Mouse (Mus musculus): ENCODE results near the gene Syngap1.
A peak's percentile ranks its signal among the peaks of the same experiment; 100 is the strongest.
"Not testable (repeated sequence)": the region's sequence is repeated elsewhere in the genome, so short reads cannot be mapped to it uniquely, and the experiment has no call there.

Gene Syngap1

GRCm38 (mm10) chr17:26941031-26941789 lies at the start of gene Syngap1:
Gene Syngap1, plus strand, starts transcription at chr17:26941253.
- DNase-seq (ENCODE audit: low read depth, low spot score): no peak

DNA sequence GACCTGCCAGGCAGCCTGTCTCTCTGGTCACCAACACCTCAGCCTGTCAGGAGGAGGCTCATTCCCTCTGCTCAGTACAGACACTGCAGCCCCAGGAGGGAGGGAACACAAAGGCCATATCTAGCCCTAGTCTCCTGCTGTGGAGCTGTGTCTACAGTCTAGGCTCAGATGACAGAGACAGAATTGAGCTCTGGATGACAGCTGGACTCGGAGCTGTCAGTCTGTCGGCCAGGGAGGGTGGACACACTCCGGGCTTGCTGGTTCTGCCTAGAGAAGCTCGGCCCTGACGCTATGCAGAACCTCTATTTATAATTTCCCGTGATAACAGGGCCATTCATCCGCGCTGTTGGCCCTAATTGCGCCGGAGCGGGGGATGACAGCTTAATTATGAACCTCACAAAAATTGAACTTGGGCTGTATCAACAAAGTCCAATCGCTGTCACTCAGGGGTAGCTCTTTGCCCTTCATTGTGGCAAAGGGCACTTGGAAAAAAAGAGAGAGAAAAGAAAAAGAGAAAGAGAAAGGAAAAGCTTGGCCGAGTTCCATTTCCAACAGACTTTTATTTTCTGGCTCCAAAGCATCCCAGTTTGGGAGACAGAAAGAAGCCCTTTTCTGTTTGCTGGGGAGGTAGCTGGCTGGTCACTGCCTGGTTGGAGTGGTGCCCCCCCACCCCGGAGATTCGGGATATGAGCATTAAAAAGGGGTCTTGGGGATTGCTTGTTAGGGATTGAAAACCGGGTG lies 48.2 kb upstream of the Syngap1 start:
- no peak for DNase-seq (ENCODE audit: low read depth, low spot score)

DNA sequence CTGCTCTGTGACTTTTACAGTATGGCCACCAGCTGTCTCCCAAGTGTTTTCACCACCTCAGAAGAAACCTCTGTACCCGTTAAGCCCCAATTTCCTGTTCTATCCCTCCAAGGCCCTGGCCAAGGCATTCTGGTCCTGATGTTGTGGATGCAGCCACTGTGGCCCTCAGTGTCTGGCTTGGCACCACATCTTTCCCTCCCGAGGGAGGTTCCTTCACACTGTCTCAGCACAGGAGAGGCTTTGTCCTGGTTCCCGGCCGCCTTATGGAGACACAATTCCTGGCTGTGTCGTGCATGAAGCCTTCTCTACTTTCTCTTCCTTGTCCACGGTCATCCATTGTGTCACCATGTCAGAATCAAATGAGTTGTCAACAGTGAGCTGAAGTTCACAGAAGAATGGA lies 47.6 kb upstream of the Syngap1 start:
- DNase-seq (ENCODE audit: low read depth, low spot score): no peak

- no peak for DNase-seq (ENCODE audit: low read depth, low spot score)
Measured at GRCm38 (mm10) chr17:26894342-26894741, 46.7 kb upstream of the Syngap1 start.

DNA sequence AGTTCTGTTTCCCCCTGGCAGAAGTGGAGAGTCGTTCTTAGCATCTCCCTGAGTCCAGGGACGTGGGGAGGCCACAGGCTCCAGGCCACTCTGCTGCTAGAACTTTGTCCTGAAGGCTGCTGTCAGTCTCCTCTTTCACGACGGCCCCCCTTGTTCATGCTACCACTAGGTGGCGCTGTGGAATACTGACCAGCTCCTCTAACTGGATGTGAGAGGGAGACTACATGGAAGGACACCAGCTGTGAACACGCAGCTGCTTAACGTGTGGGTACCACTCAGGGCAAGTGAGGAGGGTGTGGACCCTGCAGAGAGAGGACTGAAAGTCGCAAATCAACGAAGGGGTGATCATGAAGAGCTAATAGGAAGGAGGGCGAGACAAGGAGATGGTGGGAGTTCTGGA lies 45.5 kb upstream of the Syngap1 start:
- DNase-seq (ENCODE audit: low read depth, low spot score): peak; percentile 71

- DNase-seq (ENCODE audit: low read depth, low spot score): no peak
Measured at GRCm38 (mm10) chr17:26900916-26901315, 40.1 kb upstream of the Syngap1 start.

- no peak for DNase-seq (ENCODE audit: low read depth, low spot score)
Measured at GRCm38 (mm10) chr17:26904320-26904719, 36.7 kb upstream of the Syngap1 start.

- not testable (repeated sequence) for DNase-seq (ENCODE audit: low read depth, low spot score)
Measured at GRCm38 (mm10) chr17:26907506-26907905, 33.5 kb upstream of the Syngap1 start.

DNA sequence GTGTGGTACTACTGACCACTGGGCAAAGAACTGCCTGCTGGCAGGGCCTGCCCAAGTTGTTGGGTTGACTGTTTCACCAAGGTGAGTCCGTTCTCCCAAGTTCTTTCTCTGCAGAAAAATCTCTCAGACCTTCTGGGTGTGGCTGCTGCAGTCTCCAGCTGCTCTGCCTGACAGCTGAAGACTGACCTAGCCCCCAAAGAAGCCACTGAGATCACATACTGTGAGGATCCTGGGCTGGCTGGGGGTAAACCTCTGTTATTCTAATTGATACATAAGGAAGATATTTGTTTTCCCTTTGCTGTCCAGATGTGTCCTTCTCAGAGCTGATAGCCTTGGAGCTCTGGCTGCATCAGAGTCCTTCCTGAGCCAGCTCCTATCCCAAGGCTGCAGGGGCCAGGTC lies 25.8 kb upstream of the Syngap1 start:
- DNase-seq (ENCODE audit: low read depth, low spot score): no peak

DNA sequence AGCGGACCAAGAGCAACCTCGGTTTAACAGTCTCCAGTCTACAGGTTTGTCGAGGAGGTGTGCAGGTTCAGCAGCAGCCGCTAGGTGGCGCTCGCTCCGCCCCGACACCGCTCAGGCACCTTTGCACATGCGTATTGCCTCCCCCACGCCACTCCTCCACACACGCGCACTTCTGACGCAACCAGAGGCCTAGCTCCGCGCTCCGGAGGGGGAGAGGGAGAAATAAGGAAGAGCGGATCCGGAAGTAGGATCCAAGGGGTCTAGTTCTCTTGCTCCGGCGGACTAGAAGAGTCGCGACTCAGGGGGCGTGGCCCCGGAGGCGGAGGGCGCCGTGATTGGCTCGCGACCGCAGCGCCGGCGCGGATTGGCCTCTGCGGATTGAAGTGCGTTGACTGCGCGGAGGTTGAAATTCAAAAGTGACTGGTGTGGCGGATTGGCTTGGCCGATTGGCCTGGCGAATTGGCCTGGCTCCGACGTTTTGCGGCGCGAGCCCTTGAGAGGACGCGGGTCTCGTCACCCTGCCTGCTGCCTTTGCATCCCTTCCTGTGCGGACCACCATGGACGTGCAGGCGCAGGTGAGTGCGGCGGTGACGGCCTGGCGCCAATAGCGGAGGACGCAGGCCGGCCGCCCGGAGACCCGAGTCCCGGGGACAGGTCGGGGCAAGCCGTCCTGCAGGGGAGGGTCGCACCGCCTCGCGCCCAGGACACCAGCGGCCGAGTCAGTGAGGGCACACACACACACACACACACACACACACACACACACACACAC lies 24.2 kb upstream of the Syngap1 start, which contains the start of gene Kifc5b:
TSS of gene Kifc5b (plus strand) at position 381 of the 772 bp plus-strand sequence.
- peak; percentile 100 for DNase-seq (ENCODE audit: low read depth, low spot score)

GRCm38 (mm10) chr17:26917560-26917959 lies 23.5 kb upstream of the Syngap1 start:
- DNase-seq (ENCODE audit: low read depth, low spot score): not testable (repeated sequence)

GRCm38 (mm10) chr17:26918343-26918742 lies 22.7 kb upstream of the Syngap1 start:
- no peak for DNase-seq (ENCODE audit: low read depth, low spot score)

DNA sequence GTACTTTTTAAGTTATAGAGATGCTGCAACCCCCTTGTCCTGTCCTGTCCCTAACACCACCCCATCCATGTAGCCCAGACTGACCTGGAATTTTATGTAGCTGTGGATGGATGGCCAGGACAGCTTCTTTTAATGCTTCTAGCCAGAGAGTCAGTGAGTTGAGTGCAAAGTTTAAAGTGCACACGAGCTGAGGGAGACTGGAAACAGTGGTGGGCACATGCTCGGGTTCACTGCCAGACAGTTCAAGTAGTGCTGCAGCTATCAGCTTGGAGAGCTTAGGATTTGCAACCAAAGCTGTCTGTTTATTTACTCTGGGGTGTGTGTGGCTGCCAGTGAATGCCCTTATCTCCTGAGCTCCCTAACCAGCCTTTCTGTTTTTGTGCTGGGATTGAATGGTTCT lies 21.5 kb upstream of the Syngap1 start:
- DNase-seq (ENCODE audit: low read depth, low spot score): not testable (repeated sequence)

DNA sequence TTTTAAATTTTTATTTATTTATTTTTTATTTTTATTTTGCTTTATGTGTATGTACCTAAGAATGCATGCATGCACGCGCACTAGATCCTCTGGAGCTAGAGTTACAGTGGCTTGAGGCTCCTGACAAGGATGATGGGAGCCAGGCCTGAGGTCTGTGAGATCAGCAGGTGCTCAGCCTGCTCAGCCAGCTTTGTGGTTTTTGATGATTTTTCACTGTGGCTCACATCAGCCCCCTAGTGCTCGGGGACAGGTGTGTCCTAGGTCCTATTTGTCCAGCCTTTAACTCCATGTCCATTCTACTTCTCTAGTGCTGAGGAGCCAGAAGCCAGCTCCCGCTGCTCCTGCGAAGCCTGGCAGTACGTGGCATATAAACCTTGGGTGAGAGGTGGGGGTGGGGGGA lies 18.7 kb upstream of the Syngap1 start:
- DNase-seq (ENCODE audit: low read depth, low spot score): not testable (repeated sequence)

DNA sequence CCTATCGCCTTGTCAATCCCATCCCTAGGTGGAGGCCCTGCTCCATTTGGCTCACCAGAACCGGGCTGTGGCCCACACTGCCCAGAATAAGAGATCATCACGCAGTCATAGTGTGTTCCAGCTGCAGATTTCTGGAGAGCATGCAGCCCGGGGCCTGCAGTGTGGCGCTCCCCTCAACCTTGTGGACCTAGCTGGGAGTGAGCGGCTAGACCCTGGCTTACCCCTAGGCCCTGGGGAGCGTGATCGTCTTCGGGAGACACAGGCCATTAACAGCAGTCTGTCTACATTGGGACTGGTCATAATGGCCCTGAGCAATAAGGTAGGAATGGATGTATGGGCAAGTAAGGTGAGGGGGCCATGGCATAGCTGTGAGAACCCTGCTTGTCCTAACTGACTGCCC lies 15.6 kb upstream of the Syngap1 start:
- DNase-seq (ENCODE audit: low read depth, low spot score): not testable (repeated sequence)

- not testable (repeated sequence) for DNase-seq (ENCODE audit: low read depth, low spot score)
Measured at GRCm38 (mm10) chr17:26931795-26932194, 9.3 kb upstream of the Syngap1 start.

- peak; percentile 91 for DNase-seq (ENCODE audit: low read depth, low spot score)
Measured at GRCm38 (mm10) chr17:26932839-26933398, 8.1 kb upstream of the Syngap1 start, which contains the start of gene Phf1. Gene Phf1, plus strand, starts transcription at chr17:26933052.

- DNase-seq (ENCODE audit: low read depth, low spot score): no peak
Measured at GRCm38 (mm10) chr17:26933419-26933818, 7.6 kb upstream of the Syngap1 start.

DNA sequence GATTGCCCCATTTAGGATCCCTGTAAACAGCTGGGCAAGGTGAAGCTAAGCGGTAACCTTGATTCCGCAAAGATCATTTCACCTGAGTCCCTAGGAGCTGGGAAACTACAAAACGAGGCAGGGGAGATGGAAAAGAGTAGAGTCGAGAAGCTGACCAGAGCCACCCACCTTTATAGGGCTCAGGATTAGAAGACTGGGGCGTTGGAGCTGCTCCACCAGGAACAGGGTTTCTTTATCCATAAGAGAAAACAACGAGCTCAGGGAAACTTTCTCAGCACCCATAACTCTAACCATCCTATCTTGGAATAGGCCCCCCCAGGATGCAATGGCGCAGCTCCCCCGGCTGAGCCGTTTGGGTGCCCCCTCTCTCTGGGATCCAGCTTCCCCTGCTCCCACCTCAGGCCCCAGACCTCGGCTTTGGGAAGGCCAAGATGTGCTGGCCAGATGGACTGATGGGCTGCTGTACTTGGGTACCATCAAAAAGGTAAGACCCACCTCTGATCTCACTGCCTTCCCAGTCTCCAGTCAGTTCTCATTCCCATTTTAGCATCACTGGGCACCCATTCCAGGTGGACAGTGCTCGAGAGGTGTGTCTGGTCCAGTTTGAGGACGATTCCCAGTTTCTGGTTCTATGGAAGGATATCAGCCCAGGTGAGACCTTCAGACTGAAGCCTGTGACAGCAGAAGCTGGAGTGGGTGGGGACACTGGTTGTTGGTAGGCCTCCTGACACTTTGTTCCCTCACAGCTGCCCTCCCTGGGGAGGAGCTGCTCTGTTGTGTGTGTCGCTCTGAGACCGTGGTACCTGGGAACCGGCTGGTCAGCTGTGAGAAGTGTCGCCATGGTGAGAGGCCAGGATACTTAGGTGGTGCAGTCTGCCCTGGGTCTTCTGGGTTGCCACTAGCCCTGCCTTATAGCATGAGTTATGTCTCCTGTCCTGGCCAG lies 6.9 kb upstream of the Syngap1 start:
- no peak for DNase-seq (ENCODE audit: low read depth, low spot score)

DNA sequence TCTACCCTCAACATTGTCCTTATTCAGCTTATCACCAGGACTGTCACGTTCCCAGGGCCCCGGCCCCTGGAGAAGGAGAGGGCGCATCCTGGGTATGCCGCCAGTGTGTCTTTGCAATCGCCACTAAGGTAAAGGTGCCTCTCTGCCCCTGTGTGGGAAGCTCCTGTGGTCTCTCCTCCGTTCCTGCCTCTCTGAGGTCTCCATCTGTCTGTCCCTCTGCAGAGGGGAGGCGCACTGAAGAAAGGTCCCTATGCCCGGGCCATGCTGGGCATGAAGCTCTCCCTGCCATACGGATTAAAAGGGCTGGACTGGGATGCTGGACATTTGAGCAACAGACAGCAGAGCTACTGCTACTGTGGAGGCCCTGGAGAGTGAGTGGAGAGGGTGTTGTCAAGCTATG lies 6.0 kb upstream of the Syngap1 start:
- DNase-seq (ENCODE audit: low read depth, low spot score): no peak

DNA sequence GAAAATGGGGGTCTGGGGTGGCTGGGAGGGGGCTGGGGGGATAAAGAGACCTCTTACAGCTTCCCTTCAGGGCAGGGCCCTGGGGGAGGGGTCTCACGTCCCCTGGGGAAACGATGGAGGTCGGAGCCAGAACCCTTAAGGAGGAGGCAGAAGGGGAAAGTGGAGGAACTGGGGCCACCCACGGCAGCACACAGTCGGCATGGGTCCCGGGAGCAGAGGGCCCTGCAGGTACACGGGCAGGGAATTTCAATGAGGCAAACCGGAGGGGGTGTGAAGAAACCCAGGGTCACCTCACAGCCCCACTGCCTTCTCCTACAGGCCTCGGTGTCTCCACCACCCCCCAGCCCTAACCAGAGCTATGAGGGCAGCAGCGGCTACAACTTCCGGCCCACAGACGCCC lies 4.6 kb upstream of the Syngap1 start:
- DNase-seq (ENCODE audit: low read depth, low spot score): no peak
